Mouse (Mus musculus) right cerebral cortex, postnatal 4 days (tissue): ENCODE measurements around the gene Olfr684.

Experiments used
- DNase-seq: peaks from one replicate; pipeline ENCODE4 v3.0.0-alpha.2; 2022

The Olfr684 gene

DNA sequence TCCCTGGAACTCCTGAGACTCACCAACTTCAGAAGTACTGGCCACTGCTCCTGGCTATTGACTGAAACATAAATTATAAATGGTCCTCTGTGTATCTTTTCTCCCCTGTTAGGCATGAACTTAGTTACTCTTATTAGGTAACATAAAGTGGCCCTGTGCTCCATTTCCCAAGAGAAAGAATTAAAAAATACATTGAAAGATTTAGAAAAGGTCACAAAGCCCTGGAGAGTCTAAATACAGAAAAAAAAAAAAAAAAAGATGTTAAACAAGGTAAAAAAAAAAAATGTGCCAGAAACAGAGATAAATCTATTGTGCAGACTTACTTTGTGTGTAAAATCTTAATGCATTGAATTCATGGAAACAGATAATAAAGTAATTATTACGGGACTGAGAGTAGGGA lies at the start of gene Olfr684:
Gene Olfr684, minus strand, starts transcription at position 101 of the 400 bp plus-strand sequence.
- no peak for DNase-seq

DNA sequence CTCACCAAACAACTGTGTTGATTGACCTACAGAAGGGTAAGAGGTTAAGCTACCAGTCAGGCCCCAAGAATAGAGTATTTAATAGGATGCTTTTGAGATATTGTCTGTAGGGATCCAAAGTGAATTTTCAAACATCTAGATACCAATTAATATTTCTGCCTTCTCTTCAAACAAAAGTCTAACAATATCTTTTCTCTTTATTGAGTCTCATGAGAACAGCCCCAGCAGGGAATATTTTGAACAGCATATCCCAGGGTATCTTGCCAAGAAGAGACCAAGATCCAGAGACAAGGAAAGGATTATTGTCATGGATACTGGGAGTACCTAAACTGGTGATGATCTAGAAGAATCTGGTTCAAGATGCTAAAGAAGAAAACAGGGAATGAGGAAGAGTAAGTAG lies 43.9 kb upstream of the Olfr684 start, which contains the start of gene Olfr686:
Gene Olfr686, minus strand, starts transcription at position 101 of the 400 bp plus-strand sequence.
- no peak for DNase-seq

DNA sequence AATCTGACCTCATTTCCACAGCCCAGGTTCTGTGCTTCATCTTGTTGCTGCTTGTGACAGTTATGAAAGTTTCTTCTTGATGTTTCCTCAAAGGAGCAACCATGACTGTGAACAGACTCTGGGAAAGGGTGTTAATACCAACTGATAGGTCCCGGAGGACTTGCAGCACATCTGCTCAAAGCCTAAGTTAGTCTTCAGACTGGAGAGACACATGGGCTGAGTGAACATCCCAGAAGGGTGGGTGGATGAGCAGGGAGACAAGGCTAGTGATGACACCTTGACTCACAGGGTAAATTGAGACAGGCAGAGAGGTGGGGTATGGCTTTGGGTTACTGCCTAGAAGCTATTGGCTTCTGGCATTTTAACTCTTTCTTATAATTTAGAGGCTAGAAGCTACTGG lies 22.5 kb upstream of the Olfr684 start, which contains the start of gene Olfr685:
Gene Olfr685, minus strand, starts transcription at position 101 of the 400 bp plus-strand sequence.
- no peak for DNase-seq

DNA sequence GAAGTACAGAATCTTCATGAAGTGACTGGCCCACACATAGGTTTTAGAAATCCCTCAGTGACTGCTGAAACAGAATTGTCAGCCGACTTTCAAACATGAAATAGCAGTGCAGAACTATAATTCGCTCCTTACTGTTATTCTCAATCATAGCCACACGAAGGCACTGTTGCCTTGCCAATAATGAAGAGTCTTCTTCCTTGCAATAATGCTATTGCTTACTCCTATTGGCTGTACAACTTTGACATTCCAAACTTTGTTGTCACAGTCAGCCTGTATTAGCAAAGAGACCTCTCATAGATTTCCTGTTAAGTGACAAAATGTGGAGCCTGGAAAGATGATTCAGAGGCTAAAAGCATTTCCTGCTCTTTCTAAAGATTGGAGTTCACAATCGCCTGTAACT lies 7.3 kb upstream of the Olfr684 start:
- no peak for DNase-seq

DNA sequence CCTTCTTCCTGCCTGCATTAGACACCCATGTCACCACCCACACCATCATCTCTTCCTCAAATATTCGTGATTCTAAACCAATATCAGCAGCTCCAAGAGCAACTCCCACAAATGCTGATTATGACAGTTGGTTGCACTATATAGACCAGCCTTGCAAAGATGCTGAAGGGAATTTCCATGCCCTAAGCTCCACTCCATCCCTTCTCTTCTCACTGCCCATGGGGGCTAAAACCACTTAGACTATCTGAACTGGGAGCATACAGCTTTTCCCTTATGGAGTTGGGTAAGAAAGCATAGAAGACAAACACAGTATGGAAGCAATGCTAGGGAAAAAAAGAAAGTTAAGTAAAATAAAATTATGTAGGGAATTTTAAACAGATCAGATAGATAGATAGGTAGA lies 16.5 kb downstream of the Olfr684 start, which contains the start of gene Olfr683:
Gene Olfr683, minus strand, starts transcription at position 101 of the 400 bp plus-strand sequence.
- no peak for DNase-seq

DNA sequence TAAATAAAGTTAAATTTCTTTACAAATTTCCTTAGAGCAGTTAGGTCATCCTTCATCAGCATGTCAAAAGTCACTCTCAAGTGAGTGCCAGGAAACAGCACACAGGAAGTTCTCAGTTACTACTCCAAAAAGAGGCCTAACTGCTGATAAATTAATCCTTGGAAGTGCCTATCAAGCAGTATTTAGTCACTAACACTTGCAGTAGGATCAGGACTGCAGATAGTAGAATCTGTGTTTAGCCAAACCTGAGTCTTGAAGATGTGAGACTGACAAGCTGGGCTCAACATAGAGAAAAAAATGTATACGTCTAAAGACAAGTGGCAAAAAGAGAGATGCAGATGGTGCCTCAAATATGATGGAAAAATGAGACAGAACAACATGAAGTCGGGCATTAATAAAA lies 22.2 kb downstream of the Olfr684 start:
- DNase-seq, result no peak

DNA sequence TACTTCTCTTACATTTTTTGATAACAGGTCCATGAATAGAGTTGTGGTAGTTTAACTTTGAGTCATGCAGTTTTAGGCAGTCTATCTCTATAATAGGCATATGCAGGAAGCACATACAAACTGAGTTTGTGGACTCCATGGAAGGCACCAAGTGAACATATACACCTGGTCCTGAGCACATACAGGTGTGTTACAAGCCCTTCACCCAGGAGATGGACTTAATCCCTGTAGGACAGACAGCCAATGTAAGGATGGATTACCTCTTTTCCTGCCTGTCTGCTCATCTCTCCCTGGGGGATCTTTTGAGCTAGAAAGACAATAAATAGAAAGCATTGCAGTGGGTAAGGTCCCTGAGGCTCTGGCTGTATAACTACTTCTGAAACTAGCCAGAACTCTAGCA lies 46.9 kb downstream of the Olfr684 start, which contains the start of gene Olfr681:
Gene Olfr681, plus strand, starts transcription at position 301 of the 400 bp plus-strand sequence.
- no peak for DNase-seq
